Mouse (Mus musculus): ENCODE data around the gene Gm49337. TPM values are rescaled to one million over a fixed set of nuclear protein-coding genes. Genes with fewer than 3 reads are reported as not detected.

Gene Gm49337
- polyA plus RNA-seq, 1 experiment: not detected

DNA sequence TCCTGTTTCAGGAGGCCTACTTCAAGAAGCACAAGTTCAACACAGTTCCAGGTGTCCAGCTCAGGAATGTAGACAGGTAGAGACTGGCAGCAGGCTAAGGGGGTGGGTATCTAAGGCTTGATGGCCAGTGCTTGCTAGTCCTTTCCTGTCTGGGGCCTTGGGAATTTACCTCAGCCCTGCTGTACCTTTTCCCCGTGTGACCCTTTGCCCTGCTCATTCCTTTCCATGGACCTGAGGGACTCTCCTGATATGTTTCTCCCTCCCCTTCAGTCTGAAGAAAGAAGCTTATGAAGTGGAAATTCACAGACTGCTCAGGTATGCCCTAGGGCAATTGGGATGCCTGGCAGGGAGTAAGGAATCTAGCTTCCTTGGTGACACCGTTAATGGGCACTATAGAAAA, 15.3 kb upstream of the Gm49337 start:
- TF ChIP-seq CTCF (IDR thresholded peaks at IDR 0.05; ENCODE audit: insufficient read depth, low read length): no peak
- no peak for TF ChIP-seq POLR2A (IDR thresholded peaks at IDR 0.05; ENCODE audit: borderline replicate concordance, extremely low read depth, low read depth, low read length)
- no peak overlapping the region for H3K4me3 ChIP-seq (replicated peaks; ENCODE audit: extremely low read depth, low read depth, low read length)
- H3K4me1 ChIP-seq (ENCODE audit: control insufficient read depth, insufficient read depth, low read length): peaks cover 4% of the 10 kb centered on the region; the same call in 1 of the 2 replicates
- 84% methylated on average over 2 of the region's 2 CpGs for WGBS
- DNase-seq: no peak

- peaks cover 6% of the 10 kb centered on the region; the same call in 1 of the 2 replicates for H3K4me1 ChIP-seq (ENCODE audit: control insufficient read depth, insufficient read depth, low read length)
- no peak for DNase-seq
- no peak overlapping the region for H3K4me3 ChIP-seq (replicated peaks; ENCODE audit: extremely low read depth, low read depth, low read length)
- no peak for TF ChIP-seq POLR2A (IDR thresholded peaks at IDR 0.05; ENCODE audit: borderline replicate concordance, extremely low read depth, low read depth, low read length)
- TF ChIP-seq CTCF (IDR thresholded peaks at IDR 0.05; ENCODE audit: insufficient read depth, low read length): peak; percentile 30; the same call in 1 of the 2 replicates
- WGBS: 48% methylated on average over 3 of the region's 3 CpGs
Measured at GRCm38 (mm10) chr4:116159912-116160311, 13.3 kb upstream of the Gm49337 start.

GRCm38 (mm10) chr4:116160769-116161168, 12.4 kb upstream of the Gm49337 start:
- peaks cover 7% of the 10 kb centered on the region; the same call in 1 of the 2 replicates for H3K4me1 ChIP-seq (ENCODE audit: control insufficient read depth, insufficient read depth, low read length)
- no peak for TF ChIP-seq POLR2A (IDR thresholded peaks at IDR 0.05; ENCODE audit: borderline replicate concordance, extremely low read depth, low read depth, low read length)
- DNase-seq: no peak
- H3K4me3 ChIP-seq (replicated peaks; ENCODE audit: extremely low read depth, low read depth, low read length): no peak overlapping the region
- 50% methylated on average over 3 of the region's 3 CpGs for WGBS

DNA sequence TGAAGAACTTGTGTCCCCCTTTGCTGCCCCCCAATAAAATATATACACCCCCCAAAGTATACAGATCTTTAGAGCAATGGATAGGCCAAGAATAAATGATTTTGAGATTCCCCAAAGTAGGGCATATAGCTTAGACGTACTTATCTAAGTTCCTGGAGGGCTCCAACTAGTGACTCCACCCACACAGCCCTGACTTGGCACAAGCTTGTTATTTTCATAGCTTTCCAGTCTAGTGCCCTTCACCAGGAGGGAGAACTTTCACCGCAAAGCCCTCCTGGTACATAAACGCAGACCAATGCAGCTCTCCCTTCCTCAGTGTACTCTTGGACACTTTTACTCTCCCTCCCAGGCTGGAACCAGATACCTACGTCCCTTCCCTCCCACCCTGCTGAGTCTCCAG, 11.0 kb upstream of the Gm49337 start:
- 50% methylated on average over 4 of the region's 4 CpGs for WGBS
- no peak for DNase-seq
- Histone ChIP-seq H3K4me1 (ENCODE audit: control insufficient read depth, insufficient read depth, low read length) (peaks cover 8% of the 10 kb centered on the region; the same call in 1 of the 2 replicates), H3K4me3 (replicated peaks; ENCODE audit: extremely low read depth, low read depth, low read length) (no peak overlapping the region)
- TF ChIP-seq CTCF (IDR thresholded peaks at IDR 0.05; ENCODE audit: insufficient read depth, low read length): no peak
- no peak for TF ChIP-seq POLR2A (IDR thresholded peaks at IDR 0.05; ENCODE audit: borderline replicate concordance, extremely low read depth, low read depth, low read length)

DNA sequence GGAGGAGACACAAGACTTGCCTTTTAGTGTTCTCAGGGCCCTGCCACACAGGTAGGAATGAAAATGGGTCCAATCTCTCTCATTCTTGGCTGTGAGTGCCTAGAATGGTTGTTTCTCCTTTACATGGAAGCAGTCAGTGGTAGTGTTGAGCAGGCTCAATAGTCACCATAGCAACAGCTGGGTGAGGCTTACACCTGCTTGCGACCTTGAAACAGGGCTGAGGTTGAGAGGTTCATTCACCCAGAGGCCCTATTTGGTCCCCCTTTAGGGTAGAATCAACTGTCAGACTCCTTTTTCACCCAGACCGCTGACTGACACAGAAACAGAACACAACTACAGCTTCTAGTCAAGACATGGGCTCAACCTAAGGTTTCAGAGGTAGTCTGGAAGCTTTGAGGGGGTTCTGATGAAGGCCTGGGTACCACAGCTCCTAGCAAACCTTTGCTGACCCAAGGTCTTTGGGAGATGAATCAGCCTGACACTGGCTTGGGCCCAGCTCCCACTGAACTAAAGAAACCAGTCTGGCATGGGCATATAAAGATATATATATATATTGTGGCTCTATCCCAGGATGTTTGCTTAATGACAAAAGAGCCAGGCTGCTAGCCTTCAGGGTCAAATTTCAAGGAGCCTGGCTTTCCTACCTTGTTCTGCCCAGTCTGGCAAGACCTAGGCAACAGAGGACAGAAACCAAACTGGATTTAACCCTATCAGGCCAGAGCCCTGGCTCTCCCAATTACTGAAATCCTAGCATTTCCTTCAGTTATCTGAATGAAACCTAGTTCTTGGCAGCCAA, 8.2 kb upstream of the Gm49337 start:
- DNase-seq: no peak
- Histone ChIP-seq H3K4me1 (ENCODE audit: control insufficient read depth, insufficient read depth, low read length) (peaks cover 12% of the 10 kb centered on the region; the same call in 1 of the 2 replicates), H3K4me3 (replicated peaks; ENCODE audit: extremely low read depth, low read depth, low read length) (no peak overlapping the region)
- WGBS: 77% methylated on average over 2 of the region's 2 CpGs
- no peak for TF ChIP-seq CTCF (IDR thresholded peaks at IDR 0.05; ENCODE audit: insufficient read depth, low read length)
- TF ChIP-seq POLR2A (IDR thresholded peaks at IDR 0.05; ENCODE audit: borderline replicate concordance, extremely low read depth, low read depth, low read length): no peak

GRCm38 (mm10) chr4:116165708-116166407, 7.3 kb upstream of the Gm49337 start:
- peaks cover 12% of the 10 kb centered on the region; the same call in 1 of the 2 replicates for H3K4me1 ChIP-seq (ENCODE audit: control insufficient read depth, insufficient read depth, low read length)
- H3K4me3 ChIP-seq (replicated peaks; ENCODE audit: extremely low read depth, low read depth, low read length): no peak overlapping the region
- TF ChIP-seq POLR2A (IDR thresholded peaks at IDR 0.05; ENCODE audit: borderline replicate concordance, extremely low read depth, low read depth, low read length) (no peak), CTCF (IDR thresholded peaks at IDR 0.05; ENCODE audit: insufficient read depth, low read length) (no peak)
- WGBS: 45% methylated on average over 8 of the region's 8 CpGs
- DNase-seq: no peak

- peak within 1 kb of the TSS; percentile 16 for H3K4me3 ChIP-seq (replicated peaks; ENCODE audit: extremely low read depth, low read depth, low read length)
- 51% methylated on average over 7 of the region's 7 CpGs for WGBS
- TF ChIP-seq POLR2A (IDR thresholded peaks at IDR 0.05; ENCODE audit: borderline replicate concordance, extremely low read depth, low read depth, low read length) (peak; percentile 62; the same call in 1 of the 2 replicates), CTCF (IDR thresholded peaks at IDR 0.05; ENCODE audit: insufficient read depth, low read length) (peak; percentile 14; the same call in 1 of the 2 replicates)
- peaks cover 10% of the 10 kb centered on the region; the same call in 1 of the 2 replicates for H3K4me1 ChIP-seq (ENCODE audit: control insufficient read depth, insufficient read depth, low read length)
- peak; percentile 75 for DNase-seq
Measured at GRCm38 (mm10) chr4:116167404-116167803, 5.8 kb upstream of the Gm49337 start, which contains the start of gene Tspan1. Gene Tspan1 (minus strand): TSS chr4:116167601.

DNA sequence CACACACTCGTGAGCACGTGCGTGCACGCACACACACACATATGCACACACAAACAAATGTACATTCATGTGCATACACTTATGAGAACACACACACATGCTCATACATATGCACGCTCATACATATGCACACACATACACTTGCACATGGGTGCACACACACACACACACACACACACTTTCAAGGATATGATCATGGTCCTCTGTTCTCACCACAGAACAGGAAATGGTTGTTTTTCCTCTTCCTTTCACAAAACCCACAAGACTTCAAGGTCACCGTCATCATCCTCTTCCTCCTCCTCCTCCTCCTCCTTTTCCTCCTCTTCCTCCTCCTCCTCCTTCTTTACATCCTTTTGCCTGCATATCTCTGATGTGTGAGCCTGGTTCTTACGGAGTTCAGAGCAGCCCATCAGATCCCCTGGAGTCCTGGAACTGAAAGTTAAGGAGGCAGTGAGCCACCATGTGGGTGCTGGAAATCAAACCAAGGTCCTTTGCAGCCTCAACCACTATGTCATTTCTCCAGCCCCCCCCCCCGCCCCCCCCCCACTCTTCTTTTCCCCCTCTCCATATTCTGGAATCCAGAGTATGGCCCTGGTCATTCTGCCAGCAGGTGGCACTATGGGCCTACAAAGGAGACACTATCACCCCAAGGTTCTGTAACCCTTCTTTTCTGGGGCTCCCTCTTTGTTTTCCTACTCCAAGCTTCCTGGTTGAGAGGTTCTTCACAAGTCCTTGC, 4.4 kb upstream of the Gm49337 start:
- Histone ChIP-seq H3K4me1 (ENCODE audit: control insufficient read depth, insufficient read depth, low read length) (peaks cover 8% of the 10 kb centered on the region; the same call in 1 of the 2 replicates), H3K4me3 (replicated peaks; ENCODE audit: extremely low read depth, low read depth, low read length) (no peak overlapping the region)
- DNase-seq: peak; percentile 71
- WGBS: 66% methylated on average over 8 of the region's 8 CpGs
- TF ChIP-seq POLR2A (IDR thresholded peaks at IDR 0.05; ENCODE audit: borderline replicate concordance, extremely low read depth, low read depth, low read length) (no peak), CTCF (IDR thresholded peaks at IDR 0.05; ENCODE audit: insufficient read depth, low read length) (peak; percentile 66)

DNA sequence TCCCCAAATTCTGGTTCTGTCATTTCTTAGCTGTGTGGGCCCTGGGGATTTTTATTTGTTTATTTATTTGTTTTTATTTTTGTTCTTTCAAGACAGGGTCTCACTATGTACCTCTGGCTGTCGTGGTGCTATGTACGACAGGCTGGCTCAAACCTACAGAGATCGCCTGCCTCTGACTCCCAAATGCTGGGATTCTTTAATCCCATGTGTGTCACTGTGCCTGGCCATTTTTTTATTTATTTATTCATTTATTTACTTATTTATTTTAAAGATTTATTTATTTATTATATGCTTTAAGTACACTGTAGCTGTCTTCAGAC, 3.9 kb upstream of the Gm49337 start:
- 51% methylated on average over 3 of the region's 3 CpGs for WGBS
- peaks cover 10% of the 10 kb centered on the region; the same call in 1 of the 2 replicates for H3K4me1 ChIP-seq (ENCODE audit: control insufficient read depth, insufficient read depth, low read length)
- no peak for DNase-seq
- no peak for TF ChIP-seq POLR2A (IDR thresholded peaks at IDR 0.05; ENCODE audit: borderline replicate concordance, extremely low read depth, low read depth, low read length)
- no peak for TF ChIP-seq CTCF (IDR thresholded peaks at IDR 0.05; ENCODE audit: insufficient read depth, low read length)
- H3K4me3 ChIP-seq (replicated peaks; ENCODE audit: extremely low read depth, low read depth, low read length): no peak overlapping the region

Measured in lung, adult 2 months (tissue).